Mouse (Mus musculus): ENCODE measurements around the gene Miox. TPM values are rescaled to one million over a fixed set of nuclear protein-coding genes. Genes with fewer than 3 reads are reported as not detected.

Gene Miox
- total RNA-seq, 1 experiment from 2014 or later = not detected

DNA sequence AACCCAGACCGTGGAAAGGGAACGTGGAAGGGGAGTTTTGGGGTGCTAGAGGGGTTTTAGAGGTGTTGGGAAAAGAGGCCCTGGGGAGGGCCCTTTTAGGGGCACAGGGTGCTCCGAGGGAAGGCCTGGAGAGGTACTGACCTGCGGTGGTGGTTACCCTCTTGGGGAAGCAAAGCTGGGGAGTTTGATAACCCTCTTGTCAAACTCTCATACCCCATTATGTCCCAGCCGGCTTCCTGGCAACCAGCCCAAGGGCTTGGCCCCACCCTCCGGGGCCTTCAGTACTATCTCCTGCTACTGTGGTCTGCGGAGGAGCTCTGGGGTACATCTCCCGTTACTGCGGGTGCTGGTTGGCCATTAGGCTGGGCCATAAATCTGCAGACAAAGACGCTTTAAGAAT, 45.2 kb downstream of the Miox start:
- ATAC-seq (ENCODE audit: extremely low read depth, insufficient number of reproducible peaks, low FRiP score, poor library complexity, severe bottlenecking) = no peak

DNA sequence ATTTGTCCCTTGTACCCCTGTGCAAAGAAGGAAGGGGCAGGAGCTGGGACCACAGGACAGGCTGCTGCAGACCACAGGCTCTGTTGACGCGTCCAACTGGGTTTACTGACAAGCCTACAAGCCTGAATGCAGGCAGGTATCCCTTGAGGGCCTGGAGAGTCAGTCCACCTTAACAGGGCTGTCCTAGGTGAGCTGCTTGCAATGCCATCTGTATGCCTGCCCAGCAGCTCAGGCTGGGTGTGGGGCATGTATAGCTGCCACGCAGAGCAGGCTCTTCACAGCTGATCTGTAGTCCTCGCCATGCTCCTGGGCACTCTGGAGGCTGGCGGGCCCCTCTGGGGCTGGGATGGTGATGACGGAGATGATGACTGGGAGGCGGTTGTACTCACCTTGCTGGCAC, 50.4 kb downstream of the Miox start, which contains the start of gene Klhdc7b:
TSS of gene Klhdc7b (plus strand) at position 301 of the 400 bp plus-strand sequence.
- ATAC-seq (ENCODE audit: extremely low read depth, insufficient number of reproducible peaks, low FRiP score, poor library complexity, severe bottlenecking) = no peak

Other genes with a start within 250 kb of the Miox start
- 22.9 and 26.8 TPM in 2 replicates for gene Selenoo, start 245.3 kb upstream of the Miox start, total RNA-seq (2017)
- gene Tubgcp6, start 211.3 kb upstream of the Miox start, total RNA-seq (2017) = 47.3 and 49.6 TPM in 2 replicates
- 53.8 and 58.4 TPM in 2 replicates for gene Hdac10, start 205.7 kb upstream of the Miox start, total RNA-seq (2017)
- gene Mapk12, start 193.7 kb upstream of the Miox start, total RNA-seq (2017) = 6.9 and 9.0 TPM in 2 replicates
- 47.4 and 48.7 TPM in 2 replicates for gene Mapk11, start 184.8 kb upstream of the Miox start, total RNA-seq (2017)
- gene Plxnb2, start 153.6 kb upstream of the Miox start, total RNA-seq (2017) = 15.7 and 18.9 TPM in 2 replicates
- 14.3 and 14.5 TPM in 2 replicates for gene Dennd6b, start 137.9 kb upstream of the Miox start, total RNA-seq (2017)
- 40.1 and 41.9 TPM in 2 replicates for gene Ppp6r2, start 122.8 kb upstream of the Miox start, total RNA-seq (2017)
- 116 and 134 TPM in 2 replicates for gene Sbf1, start 19.1 kb upstream of the Miox start, total RNA-seq (2017)
- gene Adm2, start 11.7 kb upstream of the Miox start, total RNA-seq (2017) = not detected in 2 replicates
- gene Lmf2, start 21.3 kb downstream of the Miox start, total RNA-seq (2017) = 30.7 and 41.3 TPM in 2 replicates
- 75.0 and 93.6 TPM in 2 replicates for gene Ncaph2, start 21.3 kb downstream of the Miox start, total RNA-seq (2017)
- gene Sco2, start 39.4 kb downstream of the Miox start, total RNA-seq (2017) = 5.4 and 7.2 TPM in 2 replicates
- 0.23 and 0.86 TPM in 2 replicates for gene Tymp, start 42.6 kb downstream of the Miox start, total RNA-seq (2017)
- gene Odf3b, start 44.9 kb downstream of the Miox start, total RNA-seq (2017) = not detected in 2 replicates
- gene Klhdc7b, start 50.5 kb downstream of the Miox start, total RNA-seq (2017) = not detected in 2 replicates
- not detected in 2 replicates for gene Syce3, start 76.1 kb downstream of the Miox start, total RNA-seq (2017)
- 6.3 and 6.8 TPM in 2 replicates for gene Cpt1b, start 91.5 kb downstream of the Miox start, total RNA-seq (2017)
- gene C730034F03Rik, start 95.2 kb downstream of the Miox start, total RNA-seq (2017) = 32.0 TPM in 2 replicates
- gene Gm44502, start 95.3 kb downstream of the Miox start, total RNA-seq (2017) = 1.1 and 1.3 TPM in 2 replicates
- gene Chkb, start 95.5 kb downstream of the Miox start, total RNA-seq (2017) = 108 and 124 TPM in 2 replicates
- gene Mapk8ip2, start 119.5 kb downstream of the Miox start, total RNA-seq (2017) = not detected in 2 replicates
- gene Arsa, start 143.0 kb downstream of the Miox start, total RNA-seq (2017) = 13.3 and 14.2 TPM in 2 replicates
- gene Shank3, start 165.2 kb downstream of the Miox start, total RNA-seq (2017) = 0.37 TPM in 1 of 2 replicates, not detected in the other
- gene Acr, start 233.9 kb downstream of the Miox start, total RNA-seq (2017) = not detected in 2 replicates